In the genomic region with DNA sequence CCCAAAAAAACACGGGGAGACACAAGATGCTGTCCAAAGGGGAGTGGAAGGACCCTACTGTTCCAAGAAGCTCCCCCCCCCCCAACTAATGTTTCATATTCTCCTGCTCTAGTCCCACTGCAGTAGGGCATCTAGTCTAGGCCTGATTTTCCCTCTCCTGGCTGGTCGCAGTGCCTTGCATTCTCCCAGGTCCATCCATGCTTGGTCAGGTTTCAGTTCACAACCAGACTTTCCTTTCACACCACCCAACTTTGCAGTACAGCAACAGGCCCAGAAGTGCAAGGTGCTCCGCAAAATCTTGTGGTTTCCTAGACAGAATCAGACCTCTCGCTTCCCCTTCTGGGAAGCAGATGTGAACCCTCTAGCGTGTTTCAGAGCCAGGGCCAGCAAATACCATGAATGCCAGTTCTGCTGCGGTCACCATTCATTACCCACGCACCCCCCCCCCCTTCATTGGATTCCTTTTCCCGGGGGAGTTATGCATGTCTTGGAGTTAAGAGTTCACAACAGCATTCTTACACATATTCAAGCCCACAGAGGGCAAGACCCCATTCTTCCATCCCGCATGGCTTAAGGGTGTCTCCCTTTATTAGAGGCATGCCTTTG, we compare ENCODE assay signal across 7 mouse cellular contexts. TPM values are rescaled to one million over a fixed set of nuclear protein-coding genes. Genes with fewer than 3 reads are reported as not detected.
A peak's percentile ranks its signal among the peaks of the same experiment; 100 is the strongest.
DNase-seq lines count a peak whose midpoint lies in the region; TF ChIP-seq lines count a peak whose summit lies in the region.

No protein-coding gene starts in this region.

- TF ChIP-seq CTCF in MEL (IDR thresholded peaks at IDR 0.05 in 2 of 3, conservative IDR thresholded peaks at IDR 0.05 in 1 of 3; ENCODE audit: control insufficient read depth in 1 of 3, insufficient read depth in 1 of 3, low read depth in 2 of 3, low read length in 3 of 3, poor library complexity in 1 of 3, severe bottlenecking in 1 of 3), result no peak

- no peak for TF ChIP-seq EP300 in MEL (IDR thresholded peaks at IDR 0.05; ENCODE audit: low read depth in 1 of 2, low read length in 2 of 2)

- DNase-seq in 416B (ENCODE audit: low read depth), result peak; percentile 66
- peak; percentile 40 for DNase-seq in MEL (ENCODE audit: low read depth, low spot score)
- DNase-seq in hindbrain, embryonic 10.5 days (ENCODE audit: low spot score), result peak; percentile 40
- DNase-seq in layer of hippocampus, postnatal 25 days (ENCODE audit: extremely low spot score in 1 of 2, low spot score in 1 of 2), result no peak
- no peak for DNase-seq in gastrocnemius, postnatal 14 days
- no peak for DNase-seq in ovary, postnatal 36 days (ENCODE audit: low spot score)

- TF ChIP-seq POLR2A in MEL (IDR thresholded peaks at IDR 0.05; ENCODE audit: control insufficient read depth in 1 of 2, insufficient read depth in 1 of 2, low read depth in 1 of 2, low read length in 2 of 2, poor library complexity in 1 of 2), result no peak

- peaks cover 3 to 6% of the 10 kb centered on the region in 2 experiments; a peak in 3 of 4 replicates for H3K4me1 ChIP-seq in MEL (ENCODE audit: control insufficient read depth in 1 of 2, insufficient read depth in 2 of 2, low read length in 2 of 2)
- peaks cover 19% of the 10 kb centered on the region for H3K4me1 ChIP-seq in hindbrain, embryonic 10.5 days (replicated peaks)
- H3K4me1 ChIP-seq in megakaryocyte, embryonic 14.5 days, result peaks cover 37% of the 10 kb centered on the region

- peaks cover 0 to 9% of the 10 kb centered on the region in 2 experiments; a peak in 2 of 4 replicates for H3K36me3 ChIP-seq in MEL (ENCODE audit: control insufficient read depth in 1 of 2, insufficient read depth in 2 of 2, low read length in 2 of 2)
- H3K36me3 ChIP-seq in hindbrain, embryonic 10.5 days, result no peaks in the 10 kb centered on the region
- H3K36me3 ChIP-seq in megakaryocyte, embryonic 14.5 days (replicated peaks; ENCODE audit: low read length), result peaks cover 23% of the 10 kb centered on the region

- H3K27me3 ChIP-seq in MEL (ENCODE audit: control insufficient read depth in 1 of 2, insufficient read depth in 2 of 2, low read length in 2 of 2), result no peaks in the 10 kb centered on the region
- H3K27me3 ChIP-seq in hindbrain, embryonic 10.5 days (ENCODE audit: insufficient read depth, poor library complexity, severe bottlenecking), result no peaks in the 10 kb centered on the region
- no peaks in the 10 kb centered on the region for H3K27me3 ChIP-seq in megakaryocyte, embryonic 14.5 days (replicated peaks)

- H3K79me2 ChIP-seq in MEL (ENCODE audit: control insufficient read depth, insufficient read depth, low read length, poor library complexity), result no peaks in the 10 kb centered on the region; the same call in 1 of the 2 replicates

- peak overlapping the region; percentile 2 to 84; a peak in 2 of 4 replicates for H3K4me3 ChIP-seq in MEL (ENCODE audit: control insufficient read depth in 1 of 2, insufficient read depth in 1 of 2, low read depth in 2 of 2, low read length in 2 of 2)
- H3K4me3 ChIP-seq in hindbrain, embryonic 10.5 days, result peak overlapping the region; percentile 62
- H3K4me3 ChIP-seq in megakaryocyte, embryonic 14.5 days (replicated peaks), result peak overlapping the region; percentile 95

- intact Hi-C loops in gastrocnemius, postnatal 14 days (cut with DNase I; ENCODE audit: low total_unique reads), result no loop called here

- no peak overlapping the region for H3K27ac ChIP-seq in MEL (ENCODE audit: control insufficient read depth, low read depth, low read length)
- H3K27ac ChIP-seq in hindbrain, embryonic 10.5 days, result peak overlapping the region; percentile 97

- TF ChIP-seq RAD21 in MEL (IDR thresholded peaks at IDR 0.05; ENCODE audit: low read depth, low read length), result no peak

- WGBS in hindbrain, embryonic 10.5 days, result 53% methylated on average over 9 of the region's 9 CpGs

- H3K9ac ChIP-seq in MEL (ENCODE audit: control insufficient read depth, low read depth, low read length, poor library complexity, severe bottlenecking), result peak overlapping the region; percentile 44

- no peaks in the 10 kb centered on the region for H3K9me3 ChIP-seq in MEL (replicated peaks; ENCODE audit: insufficient read depth, low read length)
- H3K9me3 ChIP-seq in hindbrain, embryonic 10.5 days, result no peaks in the 10 kb centered on the region
- H3K9me3 ChIP-seq in megakaryocyte, embryonic 14.5 days, result no peaks in the 10 kb centered on the region

TF ChIP-seq in MEL, 35 proteins besides CTCF, POLR2A, EP300 and RAD21:
- TF ChIP-seq MYB (IDR thresholded peaks at IDR 0.05; ENCODE audit: low read depth, low read length), result no peak
- TF ChIP-seq ZC3H11A (IDR thresholded peaks at IDR 0.05; ENCODE audit: low read depth, low read length), result no peak
- TF ChIP-seq ZMIZ1 (IDR thresholded peaks at IDR 0.05; ENCODE audit: low read depth, low read length), result no peak
- no peak for TF ChIP-seq USF2 (IDR thresholded peaks at IDR 0.05; ENCODE audit: borderline replicate concordance in 1 of 2, insufficient read depth in 1 of 2, low read depth in 1 of 2, low read length in 2 of 2)
- no peak for TF ChIP-seq MAX (IDR thresholded peaks at IDR 0.05; ENCODE audit: low read length)
- TF ChIP-seq ZNF384 (IDR thresholded peaks at IDR 0.05; ENCODE audit: low read depth, low read length), result no peak
- no peak for TF ChIP-seq POLR2AphosphoS2 (IDR thresholded peaks at IDR 0.05; ENCODE audit: low read length)
- TF ChIP-seq BHLHE40 (IDR thresholded peaks at IDR 0.05; ENCODE audit: borderline replicate concordance, low read depth, low read length), result no peak
- no peak for TF ChIP-seq JUND (IDR thresholded peaks at IDR 0.05; ENCODE audit: low read depth, low read length)
- TF ChIP-seq CHD2 (IDR thresholded peaks at IDR 0.05; ENCODE audit: low read length), result no peak
- TF ChIP-seq E2F4 (IDR thresholded peaks at IDR 0.05; ENCODE audit: borderline replicate concordance, low read depth, low read length), result no peak
- TF ChIP-seq MYC (IDR thresholded peaks at IDR 0.05; ENCODE audit: low read depth, low read length), result no peak
- TF ChIP-seq TAL1 (IDR thresholded peaks at IDR 0.05; ENCODE audit: low read length), result no peak
TF ChIP-seq in MEL: peak in this region for 0.

RNA-seq across cellular contexts. Expression of gene Prx, which starts 7.7 kb away (rescaled TPM):
- total RNA-seq in MEL (2012; rRNA removed), result 0.39 TPM in 2 replicates
- polyA plus RNA-seq in MEL (2012; ENCODE audit: insufficient read depth in 1 of 2, insufficient read length in 2 of 2, low read depth in 1 of 2, low replicate concordance in 2 of 2, missing spikeins in 1 of 2), result 1 to 10 TPM in 1 of 2 experiments, not detected in 1; 1.4 TPM
- polyA plus RNA-seq in hindbrain, embryonic 10.5 days (2016; fragmentation: Nextera tagmentation; extraction: Ambion mirVana), result 2.5 and 3.4 TPM in 2 replicates
- polyA plus RNA-seq in megakaryocyte, embryonic 14.5 days (2012; ENCODE audit: insufficient read depth, low replicate concordance), result 1.7 and 1.8 TPM in 2 replicates
- under 1 TPM; 0.32 to 0.38 TPM for total RNA-seq in layer of hippocampus, postnatal 25 days (2021)
- 10 to 100 TPM; 11.2 to 48.8 TPM for total RNA-seq in gastrocnemius, postnatal 14 days (2021)

RNA-seq across cellular contexts. Expression of gene Hipk4, which starts 16.2 kb away (rescaled TPM):
- total RNA-seq in MEL (2012; rRNA removed), result not detected in 2 replicates
- polyA plus RNA-seq in MEL (2012; ENCODE audit: insufficient read depth in 1 of 2, insufficient read length in 2 of 2, low read depth in 1 of 2, low replicate concordance in 2 of 2, missing spikeins in 1 of 2), result under 1 TPM in 1 of 2 experiments, not detected in 1; 0.26 TPM
- polyA plus RNA-seq in hindbrain, embryonic 10.5 days (2016; fragmentation: Nextera tagmentation; extraction: Ambion mirVana), result 0.57 and 0.94 TPM in 2 replicates
- 1.6 and 2.1 TPM in 2 replicates for polyA plus RNA-seq in megakaryocyte, embryonic 14.5 days (2012; ENCODE audit: insufficient read depth, low replicate concordance)
- total RNA-seq in layer of hippocampus, postnatal 25 days (2021), result under 1 TPM; 0.12 to 0.17 TPM
- under 1 TPM; 0.16 to 0.22 TPM for total RNA-seq in gastrocnemius, postnatal 14 days (2021)

RNA-seq across cellular contexts. Expression of gene Sertad1, which starts 20.2 kb away (rescaled TPM):
- 9.9 and 12.4 TPM in 2 replicates for total RNA-seq in MEL (2012; rRNA removed)
- polyA plus RNA-seq in MEL (2012; ENCODE audit: insufficient read depth in 1 of 2, insufficient read length in 2 of 2, low read depth in 1 of 2, low replicate concordance in 2 of 2, missing spikeins in 1 of 2), result 10 to 100 TPM in 1 of 2 experiments, not detected in 1; 10.6 TPM
- 21.5 and 23.6 TPM in 2 replicates for polyA plus RNA-seq in hindbrain, embryonic 10.5 days (2016; fragmentation: Nextera tagmentation; extraction: Ambion mirVana)
- polyA plus RNA-seq in megakaryocyte, embryonic 14.5 days (2012; ENCODE audit: insufficient read depth, low replicate concordance), result 159 and 273 TPM in 2 replicates
- total RNA-seq in layer of hippocampus, postnatal 25 days (2021), result 1 to 10 TPM; 7.0 to 7.3 TPM
- total RNA-seq in gastrocnemius, postnatal 14 days (2021), result 10 to 100 TPM in 1 of 2 experiments, 1 to 10 TPM in 1; 8.7 to 10.1 TPM

RNA-seq across cellular contexts. Expression of gene Sertad3, which starts 33.3 kb away (rescaled TPM):
- 2.0 and 2.4 TPM in 2 replicates for total RNA-seq in MEL (2012; rRNA removed)
- polyA plus RNA-seq in MEL (2012; ENCODE audit: insufficient read depth in 1 of 2, insufficient read length in 2 of 2, low read depth in 1 of 2, low replicate concordance in 2 of 2, missing spikeins in 1 of 2), result 1 to 10 TPM in 1 of 2 experiments, not detected in 1; 6.7 TPM
- polyA plus RNA-seq in hindbrain, embryonic 10.5 days (2016; fragmentation: Nextera tagmentation; extraction: Ambion mirVana), result 23.0 and 24.2 TPM in 2 replicates
- 28.2 and 88.9 TPM in 2 replicates for polyA plus RNA-seq in megakaryocyte, embryonic 14.5 days (2012; ENCODE audit: insufficient read depth, low replicate concordance)
- total RNA-seq in layer of hippocampus, postnatal 25 days (2021), result 1 to 10 TPM; 3.3 to 3.9 TPM
- 10 to 100 TPM in 1 of 2 experiments, 1 to 10 TPM in 1; 9.0 to 10.0 TPM for total RNA-seq in gastrocnemius, postnatal 14 days (2021)

RNA-seq across cellular contexts. Expression of gene Pld3, which starts 46.1 kb away (rescaled TPM):
- total RNA-seq in MEL (2012; rRNA removed), result 8.0 and 11.1 TPM in 2 replicates
- polyA plus RNA-seq in MEL (2012; ENCODE audit: insufficient read depth in 1 of 2, insufficient read length in 2 of 2, low read depth in 1 of 2, low replicate concordance in 2 of 2, missing spikeins in 1 of 2), result 10 to 100 TPM in 1 of 2 experiments, not detected in 1; 22.8 TPM
- 55.7 and 73.2 TPM in 2 replicates for polyA plus RNA-seq in hindbrain, embryonic 10.5 days (2016; fragmentation: Nextera tagmentation; extraction: Ambion mirVana)
- polyA plus RNA-seq in megakaryocyte, embryonic 14.5 days (2012; ENCODE audit: insufficient read depth, low replicate concordance), result 66.2 and 97.1 TPM in 2 replicates
- total RNA-seq in layer of hippocampus, postnatal 25 days (2021), result 100 to 1,000 TPM; 625 to 635 TPM
- total RNA-seq in gastrocnemius, postnatal 14 days (2021), result 10 to 100 TPM; 23.1 to 27.8 TPM

Comparison
In these comparisons a context has a peak if more than half of its experiments do, and no peak if none do; other contexts are left out.
1. DNase-seq: peak in 416B (single experiment), MEL (single experiment) and hindbrain, embryonic 10.5 days (single experiment); none in layer of hippocampus, postnatal 25 days (0 of 2), gastrocnemius, postnatal 14 days (single experiment) and ovary, postnatal 36 days (single experiment).
2. H3K4me3 ChIP-seq: peak in every context shown above with its lines; median percentile 95 in megakaryocyte, embryonic 14.5 days; 62 in hindbrain, embryonic 10.5 days; 43 in MEL.